ENCODE assay signal across 10 mouse cellular contexts in the genomic region with DNA sequence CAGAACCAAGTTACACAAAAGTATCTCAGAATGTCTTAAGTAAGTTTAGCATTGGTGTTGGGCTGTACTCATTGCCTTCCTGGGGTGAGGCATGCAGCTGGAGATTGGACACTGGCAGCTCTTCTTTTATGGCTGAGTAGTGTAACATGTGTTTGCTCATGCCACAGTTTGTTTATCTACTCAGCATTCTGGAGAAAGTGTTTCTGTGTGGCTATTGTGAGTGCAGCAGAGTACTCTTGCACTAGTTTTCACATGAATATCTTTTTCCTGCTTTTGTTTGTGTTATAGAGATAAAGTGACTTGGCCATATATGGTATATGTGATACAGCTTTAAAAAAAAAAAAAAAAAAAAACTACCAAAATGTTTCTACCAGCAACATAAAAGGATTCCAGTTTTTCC. TPM values are rescaled to one million over a fixed set of nuclear protein-coding genes. Genes with fewer than 3 reads are reported as not detected.
DNase-seq lines count a peak whose midpoint lies in the region; ATAC-seq and TF ChIP-seq lines count a peak whose summit lies in the region.
"Had no signal": no experiment of that assay in that cellular context is flagged by ENCODE, and none has a peak within 500 bp of the region (broad histone marks: within the 10 kb centered on the region; RNA-seq: fewer than 3 reads in every experiment).

No protein-coding gene starts in this region.

- no peak overlapping the region for H3K9ac ChIP-seq in kidney, embryonic 15.5 days
- no peak overlapping the region for H3K9ac ChIP-seq in intestine, postnatal 0 days (ENCODE audit: low read depth, low read length)
- H3K9ac ChIP-seq: forebrain, embryonic 12.5 days had no signal

- H3K27me3 ChIP-seq in kidney, embryonic 15.5 days = no peaks in the 10 kb centered on the region
- no peaks in the 10 kb centered on the region for H3K27me3 ChIP-seq in intestine, postnatal 0 days (replicated peaks; ENCODE audit: control insufficient read depth, insufficient read depth, low read length)
- H3K27me3 ChIP-seq: forebrain, embryonic 12.5 days had no signal

- no peak for DNase-seq in kidney, postnatal 36 days
- DNase-seq in c-Kit-positive CD71-positive TER-119-negative erythroid progenitor cells, embryonic 14.5 days (ENCODE audit: low read depth) = peak; percentile 64
- DNase-seq in adrenal gland, adult 8-10 months = no peak
- no peak for DNase-seq in cerebellum, postnatal 4 days (ENCODE audit: low spot score in 2 of 2)
- DNase-seq: gastrocnemius, postnatal 25 days had no signal

- H3K4me3 ChIP-seq in kidney, embryonic 15.5 days (replicated peaks) = no peak overlapping the region
- no peak overlapping the region for H3K4me3 ChIP-seq in intestine, postnatal 0 days (ENCODE audit: low read depth, low read length)
- H3K4me3 ChIP-seq: forebrain, embryonic 12.5 days had no signal

- no peaks in the 10 kb centered on the region for H3K9me3 ChIP-seq in kidney, embryonic 15.5 days (replicated peaks)
- no peaks in the 10 kb centered on the region for H3K9me3 ChIP-seq in intestine, postnatal 0 days (ENCODE audit: control insufficient read depth)
- H3K9me3 ChIP-seq: forebrain, embryonic 12.5 days had no signal

- H3K4me1 ChIP-seq in kidney, embryonic 15.5 days = 0 out of 2 replicates have a peak, but pooled peaks cover 2% of the 10 kb centered on the region
- H3K4me1 ChIP-seq in intestine, postnatal 0 days (replicated peaks; ENCODE audit: control insufficient read depth, insufficient read depth, low read length) = peaks cover 3% of the 10 kb centered on the region; the same call in 1 of the 2 replicates
- H3K4me1 ChIP-seq: forebrain, embryonic 12.5 days had no signal

- peak overlapping the region; percentile 0; the same call in 1 of the 2 replicates for H3K27ac ChIP-seq in kidney, embryonic 15.5 days
- H3K27ac ChIP-seq in intestine, postnatal 0 days (ENCODE audit: low read depth, low read length) = no peak overlapping the region
- H3K27ac ChIP-seq: forebrain, embryonic 12.5 days had no signal

- TF ChIP-seq CTCF in intestine, postnatal 0 days (IDR thresholded peaks at IDR 0.05; ENCODE audit: low read depth) = no peak

- no peak overlapping the region for H3K4me2 ChIP-seq in kidney, embryonic 15.5 days
- 0 out of 2 replicates have a peak overlapping the region, but pooled peaks have one; percentile 13 for H3K4me2 ChIP-seq in intestine, postnatal 0 days (replicated peaks; ENCODE audit: low read depth)
- H3K4me2 ChIP-seq: forebrain, embryonic 12.5 days had no signal

- ATAC-seq in kidney, embryonic 15.5 days (replicated peaks; ENCODE audit: low FRiP score) = no peak
- no peak for ATAC-seq in intestine, postnatal 0 days
- peak; percentile 95 for ATAC-seq in megakaryocyte-erythroid progenitor cell, adult 5-6 weeks (replicated peaks; ENCODE audit: low FRiP score, low TSS enrichment, poor library complexity, severe bottlenecking)
- ATAC-seq: hindbrain, embryonic 16.5 days had no signal

- peaks cover 7% of the 10 kb centered on the region; the same call in 1 of the 2 replicates for H3K36me3 ChIP-seq in kidney, embryonic 15.5 days
- peaks cover 1% of the 10 kb centered on the region; the same call in 1 of the 2 replicates for H3K36me3 ChIP-seq in intestine, postnatal 0 days (ENCODE audit: control insufficient read depth, insufficient read depth)

RNA-seq across cellular contexts. Expression of a gene that starts 13.5 kb away (rescaled TPM):
- polyA plus RNA-seq in kidney, embryonic 15.5 days (2015; fragmentation: Nextera tagmentation; extraction: Ambion mirVana) = 31.7 and 34.2 TPM in 2 replicates
- 31.6 and 33.5 TPM in 2 replicates for polyA plus RNA-seq in intestine, postnatal 0 days (2015; fragmentation: Nextera tagmentation; extraction: Ambion mirVana)
- 33.8 and 34.2 TPM in 2 replicates for total RNA-seq in megakaryocyte-erythroid progenitor cell, adult 5-6 weeks (2014; fragmentation: Nextera tagmentation)
- total RNA-seq in megakaryocyte-erythroid progenitor cell, adult 5-6 weeks (2017) = 34.6 and 45.4 TPM in 2 replicates
- 10 to 100 TPM; 31.6 to 44.2 (median 40.0) TPM for total RNA-seq in adrenal gland, adult 8-10 months (2022)

RNA-seq across cellular contexts. Expression of a gene that starts 50.8 kb away (rescaled TPM):
- polyA plus RNA-seq in kidney, embryonic 15.5 days (2015; fragmentation: Nextera tagmentation; extraction: Ambion mirVana) = 594 and 610 TPM in 2 replicates
- polyA plus RNA-seq in intestine, postnatal 0 days (2015; fragmentation: Nextera tagmentation; extraction: Ambion mirVana) = 640 and 727 TPM in 2 replicates
- total RNA-seq in megakaryocyte-erythroid progenitor cell, adult 5-6 weeks (2014; fragmentation: Nextera tagmentation) = 122 TPM in 2 replicates
- total RNA-seq in megakaryocyte-erythroid progenitor cell, adult 5-6 weeks (2017) = 69.3 and 73.4 TPM in 2 replicates
- 100 to 1,000 TPM; 158 to 182 (median 166) TPM for total RNA-seq in adrenal gland, adult 8-10 months (2022)

RNA-seq across cellular contexts. Expression of a gene that starts 52.4 kb away (rescaled TPM):
- 19.5 and 19.6 TPM in 2 replicates for polyA plus RNA-seq in kidney, embryonic 15.5 days (2015; fragmentation: Nextera tagmentation; extraction: Ambion mirVana)
- 62.6 and 63.5 TPM in 2 replicates for polyA plus RNA-seq in intestine, postnatal 0 days (2015; fragmentation: Nextera tagmentation; extraction: Ambion mirVana)
- 62.0 and 81.1 TPM in 2 replicates for total RNA-seq in megakaryocyte-erythroid progenitor cell, adult 5-6 weeks (2014; fragmentation: Nextera tagmentation)
- 86.4 and 97.3 TPM in 2 replicates for total RNA-seq in megakaryocyte-erythroid progenitor cell, adult 5-6 weeks (2017)
- total RNA-seq in adrenal gland, adult 8-10 months (2022) = 10 to 100 TPM; 71.2 to 93.9 (median 81.5) TPM
